Mouse (Mus musculus): ENCODE measurements around the gene Fahd2a. TPM values are rescaled to one million over a fixed set of nuclear protein-coding genes. Genes with fewer than 3 reads are reported as not detected.

The Fahd2a gene
- polyA plus RNA-seq, 1 experiment: 16.1 TPM

DNA sequence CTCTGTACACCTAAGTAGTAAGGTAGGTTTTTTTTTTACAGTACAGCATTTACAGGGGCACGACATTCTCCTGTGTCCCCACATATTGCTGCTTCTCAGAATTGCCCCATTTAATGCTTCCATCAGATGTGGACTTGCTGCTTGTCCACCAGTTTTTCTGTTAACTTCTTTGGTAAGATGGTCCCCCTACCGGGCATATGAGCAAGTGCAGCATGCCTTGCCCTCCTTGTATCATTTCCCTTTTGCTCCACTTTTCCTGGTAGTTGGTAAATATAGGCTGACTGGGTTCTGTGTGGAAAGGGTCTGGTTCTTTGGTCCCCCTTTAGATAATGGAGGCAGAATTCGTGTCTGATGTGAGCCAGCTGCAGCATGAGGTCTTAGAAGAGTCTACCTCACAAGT lies 14.1 kb downstream of the Fahd2a start:
- Histone ChIP-seq H3K27ac (ENCODE audit: insufficient read depth, low read length) (no peak overlapping the region), H3K9ac (ENCODE audit: low read depth, poor library complexity, severe bottlenecking) (no peak overlapping the region), H3K36me3 (ENCODE audit: control insufficient read depth, insufficient read depth, low read length, poor library complexity, severe bottlenecking) (no peaks in the 10 kb centered on the region), H3K9me3 (replicated peaks; ENCODE audit: control insufficient read depth, insufficient read depth, low read length, poor library complexity, severe bottlenecking) (no peaks in the 10 kb centered on the region), H3K4me3 (ENCODE audit: low read depth, low read length) (no peak overlapping the region), H3K27me3 (ENCODE audit: control insufficient read depth, insufficient read depth, low read length, poor library complexity, severe bottlenecking) (no peaks in the 10 kb centered on the region), H3K4me1 (ENCODE audit: control insufficient read depth, insufficient read depth, low read length) (no peaks in the 10 kb centered on the region)
- no peak for TF ChIP-seq CTCF (IDR thresholded peaks at IDR 0.05; ENCODE audit: low read depth, low read length)
- TF ChIP-seq EP300 (IDR thresholded peaks at IDR 0.05; ENCODE audit: insufficient read depth, low read depth, low read length): no peak
- no peak for TF ChIP-seq POLR2A (IDR thresholded peaks at IDR 0.05; ENCODE audit: insufficient read depth, low read length)

- Histone ChIP-seq H3K27me3 (ENCODE audit: control insufficient read depth, insufficient read depth, low read length, poor library complexity, severe bottlenecking) (no peaks in the 10 kb centered on the region), H3K9ac (ENCODE audit: low read depth, poor library complexity, severe bottlenecking) (no peak within 1 kb of the TSS), H3K36me3 (ENCODE audit: control insufficient read depth, insufficient read depth, low read length, poor library complexity, severe bottlenecking) (no peaks in the 10 kb centered on the region), H3K4me3 (ENCODE audit: low read depth, low read length) (no peak within 1 kb of the TSS; the same call in 1 of the 2 replicates), H3K9me3 (replicated peaks; ENCODE audit: control insufficient read depth, insufficient read depth, low read length, poor library complexity, severe bottlenecking) (0 out of 2 replicates have a peak, but pooled peaks cover 4% of the 10 kb centered on the region), H3K27ac (ENCODE audit: insufficient read depth, low read length) (no peak within 1 kb of the TSS), H3K4me1 (ENCODE audit: control insufficient read depth, insufficient read depth, low read length) (no peaks in the 10 kb centered on the region)
- TF ChIP-seq POLR2A (IDR thresholded peaks at IDR 0.05; ENCODE audit: insufficient read depth, low read length) (no peak), EP300 (IDR thresholded peaks at IDR 0.05; ENCODE audit: insufficient read depth, low read depth, low read length) (no peak), CTCF (IDR thresholded peaks at IDR 0.05; ENCODE audit: low read depth, low read length) (no peak)
Measured at GRCm38 (mm10) chr2:127424977-127425376, 19.4 kb downstream of the Fahd2a start, which contains the start of gene Gpat2. Gene Gpat2 (plus strand): TSS chr2:127425199.

DNA sequence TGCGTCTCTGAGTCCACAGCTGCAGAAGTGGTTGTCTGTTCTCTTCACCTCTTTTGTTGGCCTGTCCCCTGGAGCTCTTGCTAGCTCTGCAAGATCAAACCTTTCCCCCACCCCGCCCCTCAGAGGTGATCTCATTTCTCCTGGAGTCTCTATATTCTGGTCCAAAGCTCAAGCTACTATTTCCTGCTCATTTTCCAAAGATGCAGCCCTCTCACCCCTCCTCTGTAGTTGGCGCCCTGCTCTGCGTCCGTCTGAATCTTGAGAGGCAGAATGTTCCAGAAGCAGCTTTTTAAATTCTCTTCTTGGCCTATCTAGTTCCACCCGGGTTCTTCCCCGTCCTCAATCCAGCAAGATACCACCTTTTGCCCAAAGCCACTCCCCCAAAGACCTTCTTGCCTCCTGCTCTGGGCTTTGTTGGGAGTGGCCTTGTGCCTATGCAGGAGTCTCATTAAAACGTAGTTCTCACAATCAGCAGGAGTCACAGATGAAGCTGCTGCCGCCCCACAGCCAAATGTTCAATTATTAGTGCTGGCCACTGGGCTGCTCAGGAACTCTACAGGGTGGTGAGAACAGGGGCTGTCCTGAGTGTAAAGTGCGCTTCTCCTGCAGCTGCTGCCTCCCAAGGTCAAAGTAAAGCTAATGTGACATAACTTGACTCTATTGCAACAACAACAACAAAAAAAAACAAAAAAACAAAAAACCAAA lies 25.9 kb downstream of the Fahd2a start:
- H3K9me3 ChIP-seq (replicated peaks; ENCODE audit: control insufficient read depth, insufficient read depth, low read length, poor library complexity, severe bottlenecking): no peaks in the 10 kb centered on the region
- no peaks in the 10 kb centered on the region for H3K4me1 ChIP-seq (ENCODE audit: control insufficient read depth, insufficient read depth, low read length)
- TF ChIP-seq POLR2A (IDR thresholded peaks at IDR 0.05; ENCODE audit: insufficient read depth, low read length): no peak
- TF ChIP-seq CTCF (IDR thresholded peaks at IDR 0.05; ENCODE audit: low read depth, low read length): no peak
- no peak for TF ChIP-seq EP300 (IDR thresholded peaks at IDR 0.05; ENCODE audit: insufficient read depth, low read depth, low read length)
- no peak overlapping the region for H3K4me3 ChIP-seq (ENCODE audit: low read depth, low read length)
- H3K27ac ChIP-seq (ENCODE audit: insufficient read depth, low read length): no peak overlapping the region
- no peaks in the 10 kb centered on the region for H3K36me3 ChIP-seq (ENCODE audit: control insufficient read depth, insufficient read depth, low read length, poor library complexity, severe bottlenecking)
- no peak overlapping the region for H3K9ac ChIP-seq (ENCODE audit: low read depth, poor library complexity, severe bottlenecking)
- no peaks in the 10 kb centered on the region for H3K27me3 ChIP-seq (ENCODE audit: control insufficient read depth, insufficient read depth, low read length, poor library complexity, severe bottlenecking)

DNA sequence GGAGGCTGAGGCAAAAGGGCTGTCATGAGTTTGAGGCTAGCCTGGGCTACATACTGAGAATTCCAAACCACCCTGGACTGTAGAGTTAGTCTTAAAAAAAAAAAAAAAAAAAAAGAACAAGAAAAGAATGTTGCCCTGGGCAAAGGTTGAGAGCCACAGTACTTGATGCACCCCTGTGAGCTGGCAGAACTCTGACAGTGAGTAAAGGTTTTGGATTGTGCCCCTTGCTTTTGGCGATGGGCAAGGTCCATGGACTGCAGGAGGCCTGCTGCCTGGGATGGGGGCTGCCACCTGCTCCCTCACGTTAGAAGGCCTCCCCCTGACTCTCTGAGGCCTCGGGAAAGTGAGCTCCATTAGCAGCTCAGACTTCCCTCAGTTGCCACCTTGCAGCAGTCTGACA lies 27.7 kb downstream of the Fahd2a start:
- no peaks in the 10 kb centered on the region for H3K27me3 ChIP-seq (ENCODE audit: control insufficient read depth, insufficient read depth, low read length, poor library complexity, severe bottlenecking)
- H3K9ac ChIP-seq (ENCODE audit: low read depth, poor library complexity, severe bottlenecking): no peak overlapping the region
- TF ChIP-seq POLR2A (IDR thresholded peaks at IDR 0.05; ENCODE audit: insufficient read depth, low read length) (no peak), EP300 (IDR thresholded peaks at IDR 0.05; ENCODE audit: insufficient read depth, low read depth, low read length) (no peak), CTCF (IDR thresholded peaks at IDR 0.05; ENCODE audit: low read depth, low read length) (no peak)
- H3K36me3 ChIP-seq (ENCODE audit: control insufficient read depth, insufficient read depth, low read length, poor library complexity, severe bottlenecking): no peaks in the 10 kb centered on the region
- no peak overlapping the region for H3K4me3 ChIP-seq (ENCODE audit: low read depth, low read length)
- no peaks in the 10 kb centered on the region for H3K9me3 ChIP-seq (replicated peaks; ENCODE audit: control insufficient read depth, insufficient read depth, low read length, poor library complexity, severe bottlenecking)
- H3K4me1 ChIP-seq (ENCODE audit: control insufficient read depth, insufficient read depth, low read length): no peaks in the 10 kb centered on the region
- H3K27ac ChIP-seq (ENCODE audit: insufficient read depth, low read length): no peak overlapping the region

GRCm38 (mm10) chr2:127415806-127416205 lies 28.6 kb downstream of the Fahd2a start:
- no peaks in the 10 kb centered on the region for H3K27me3 ChIP-seq (ENCODE audit: control insufficient read depth, insufficient read depth, low read length, poor library complexity, severe bottlenecking)
- no peaks in the 10 kb centered on the region for H3K9me3 ChIP-seq (replicated peaks; ENCODE audit: control insufficient read depth, insufficient read depth, low read length, poor library complexity, severe bottlenecking)
- no peak overlapping the region for H3K27ac ChIP-seq (ENCODE audit: insufficient read depth, low read length)
- no peaks in the 10 kb centered on the region for H3K4me1 ChIP-seq (ENCODE audit: control insufficient read depth, insufficient read depth, low read length)
- H3K4me3 ChIP-seq (ENCODE audit: low read depth, low read length): no peak overlapping the region
- H3K36me3 ChIP-seq (ENCODE audit: control insufficient read depth, insufficient read depth, low read length, poor library complexity, severe bottlenecking): no peaks in the 10 kb centered on the region
- H3K9ac ChIP-seq (ENCODE audit: low read depth, poor library complexity, severe bottlenecking): no peak overlapping the region
- TF ChIP-seq EP300 (IDR thresholded peaks at IDR 0.05; ENCODE audit: insufficient read depth, low read depth, low read length): no peak
- no peak for TF ChIP-seq POLR2A (IDR thresholded peaks at IDR 0.05; ENCODE audit: insufficient read depth, low read length)
- TF ChIP-seq CTCF (IDR thresholded peaks at IDR 0.05; ENCODE audit: low read depth, low read length): no peak

GRCm38 (mm10) chr2:127411126-127411525 lies 33.2 kb downstream of the Fahd2a start:
- no peak overlapping the region for H3K9ac ChIP-seq (ENCODE audit: low read depth, poor library complexity, severe bottlenecking)
- H3K27me3 ChIP-seq (ENCODE audit: control insufficient read depth, insufficient read depth, low read length, poor library complexity, severe bottlenecking): no peaks in the 10 kb centered on the region
- no peaks in the 10 kb centered on the region for H3K4me1 ChIP-seq (ENCODE audit: control insufficient read depth, insufficient read depth, low read length)
- no peak overlapping the region for H3K27ac ChIP-seq (ENCODE audit: insufficient read depth, low read length)
- H3K9me3 ChIP-seq (replicated peaks; ENCODE audit: control insufficient read depth, insufficient read depth, low read length, poor library complexity, severe bottlenecking): no peaks in the 10 kb centered on the region
- no peak overlapping the region for H3K4me3 ChIP-seq (ENCODE audit: low read depth, low read length)
- H3K36me3 ChIP-seq (ENCODE audit: control insufficient read depth, insufficient read depth, low read length, poor library complexity, severe bottlenecking): no peaks in the 10 kb centered on the region
- no peak for TF ChIP-seq CTCF (IDR thresholded peaks at IDR 0.05; ENCODE audit: low read depth, low read length)
- TF ChIP-seq EP300 (IDR thresholded peaks at IDR 0.05; ENCODE audit: insufficient read depth, low read depth, low read length): no peak
- TF ChIP-seq POLR2A (IDR thresholded peaks at IDR 0.05; ENCODE audit: insufficient read depth, low read length): no peak

Data from ES-Bruce4 (cell line).